Mouse (Mus musculus) adrenal gland, postnatal 4 days (tissue): ENCODE results near the gene Eln. TPM values are rescaled to one million over a fixed set of nuclear protein-coding genes. Genes with fewer than 3 reads are reported as not detected.

Source experiments
- total RNA-seq, 2 experiments: library from RNA; stranded (reverse); gene quantifications; 2 replicates each; pipeline ENCODE4 v1.2.3; 2021

Eln gene
- total RNA-seq, 2 experiments from 2014 or later: 192 to 231 TPM

Other genes with a start within 250 kb of the Eln start
- 10 to 100 TPM; 24.7 to 29.6 TPM for gene Clip2, start 194.9 kb downstream of the Eln start, total RNA-seq
- under 1 TPM in 1 of 2 experiments, not detected in 1; 0.20 TPM for gene Syna, start 187.2 kb downstream of the Eln start, total RNA-seq
- 10 to 100 TPM; 81.0 to 85.3 TPM for gene Rfc2, start 166.0 kb downstream of the Eln start, total RNA-seq
- 1 to 10 TPM; 4.3 to 4.4 TPM for gene Lat2, start 132.3 kb downstream of the Eln start, total RNA-seq
- 100 to 1,000 TPM; 336 to 353 TPM for gene Eif4h, start 107.8 kb downstream of the Eln start, total RNA-seq
- gene Limk1, start 58.7 kb downstream of the Eln start, total RNA-seq: 10 to 100 TPM; 31.1 to 32.3 TPM
- not detected for gene Tmem270, start 159.4 kb upstream of the Eln start, total RNA-seq
- gene Cldn13, start 168.2 kb upstream of the Eln start, total RNA-seq: 1 to 10 TPM; 2.8 to 6.6 TPM
- gene Mettl27, start 185.0 kb upstream of the Eln start, total RNA-seq: 10 to 100 TPM; 33.0 to 36.3 TPM
- gene Cldn4, start 199.6 kb upstream of the Eln start, total RNA-seq: 1 to 10 TPM in 1 of 2 experiments, under 1 TPM in 1; 0.23 to 7.8 TPM
- gene Cldn3, start 238.9 kb upstream of the Eln start, total RNA-seq: 1 to 10 TPM; 8.6 to 9.4 TPM